Mouse (Mus musculus) monocyte, adult 5-6 weeks (primary cell): Measurements from ENCODE around the gene Mbd5. TPM values are rescaled to one million over a fixed set of nuclear protein-coding genes. Genes with fewer than 3 reads are reported as not detected.
A peak's percentile ranks its signal among the peaks of the same experiment; 100 is the strongest.
"Not testable (repeated sequence)": the region's sequence is repeated elsewhere in the genome, so short reads cannot be mapped to it uniquely, and the experiment has no call there.

ENCODE experiments used
- ATAC-seq: fragments of 153-309, 156-312 bp; replicated peaks from 2 replicates; pipeline ENCODE4 v1.8.0; 2017; ENCODE audit warnings: mild to moderate bottlenecking; ENCODE audit not compliant: low TSS enrichment, insufficient number of reproducible peaks, severe bottlenecking, poor library complexity, low FRiP score
- total RNA-seq: library from RNA; stranded (forward); fragments of 200-1000, 200-491, 200-594 nt; gene quantifications from 3 replicates; pipeline ENCODE4 v1.2.3, GENCODE M21; 2017

The Mbd5 gene
- total RNA-seq, 1 experiment from 2014 or later = 10.2 TPM

GRCm38 (mm10) chr2:49142186-49142585, 192.9 kb downstream of the Mbd5 start:
- ATAC-seq = no peak

GRCm38 (mm10) chr2:49153649-49154048, 204.3 kb downstream of the Mbd5 start:
- no peak for ATAC-seq

GRCm38 (mm10) chr2:49160232-49160947, 211.1 kb downstream of the Mbd5 start:
- ATAC-seq = no peak

GRCm38 (mm10) chr2:49169766-49170165, 220.5 kb downstream of the Mbd5 start:
- no peak for ATAC-seq

- ATAC-seq = no peak
These were observed 227.7 kb downstream of the Mbd5 start for GRCm38 (mm10) chr2:49177015-49177414.

GRCm38 (mm10) chr2:49190984-49191383, 241.7 kb downstream of the Mbd5 start:
- no peak for ATAC-seq

- ATAC-seq = no peak
These were observed 242.4 kb downstream of the Mbd5 start for GRCm38 (mm10) chr2:49191695-49192094.

GRCm38 (mm10) chr2:49204081-49204480, 254.8 kb downstream of the Mbd5 start:
- ATAC-seq = no peak

GRCm38 (mm10) chr2:49205692-49206091, 256.4 kb downstream of the Mbd5 start:
- not testable (repeated sequence) for ATAC-seq

- ATAC-seq = no peak
These were observed 260.0 kb downstream of the Mbd5 start for GRCm38 (mm10) chr2:49209349-49209748.

- no peak for ATAC-seq
These were observed 261.1 kb downstream of the Mbd5 start for GRCm38 (mm10) chr2:49210408-49210807.

GRCm38 (mm10) chr2:49229725-49230124, 280.4 kb downstream of the Mbd5 start:
- ATAC-seq = no peak

GRCm38 (mm10) chr2:49234064-49234463, 284.8 kb downstream of the Mbd5 start:
- no peak for ATAC-seq

GRCm38 (mm10) chr2:49241715-49242114, 292.4 kb downstream of the Mbd5 start:
- no peak for ATAC-seq

- no peak for ATAC-seq
These were observed 314.8 kb downstream of the Mbd5 start for GRCm38 (mm10) chr2:49264092-49264491.

GRCm38 (mm10) chr2:49272295-49272967, 323.1 kb downstream of the Mbd5 start:
- ATAC-seq = no peak

- ATAC-seq = peak; percentile 92
These were observed 326.9 kb downstream of the Mbd5 start for GRCm38 (mm10) chr2:49276017-49276722.

GRCm38 (mm10) chr2:49280496-49280895, 331.2 kb downstream of the Mbd5 start:
- no peak for ATAC-seq

GRCm38 (mm10) chr2:49283583-49283982, 334.3 kb downstream of the Mbd5 start:
- no peak for ATAC-seq

- no peak for ATAC-seq
These were observed 337.7 kb downstream of the Mbd5 start for GRCm38 (mm10) chr2:49286965-49287364.
